Comparison of ENCODE assay signal across 10 mouse cellular contexts in genomic region chr10:95112231-95112774, GRCm38 (mm10).
DNase-seq lines count a peak whose midpoint lies in the region; ATAC-seq and TF ChIP-seq lines count a peak whose summit lies in the region.
"Had no signal": no experiment of that assay in that cellular context is flagged by ENCODE, and none has a peak within 500 bp of the region (broad histone marks: within the 10 kb centered on the region; RNA-seq: fewer than 3 reads in every experiment).

No protein-coding gene starts in this region.

- WGBS in liver, embryonic 14.5 days (ENCODE audit: insufficient replicate concordance) = 55% methylated on average over 14 of the region's 14 CpGs
- whole genome bisulfite sequencing in liver, embryonic 11.5 days = 66% methylated on average over 14 of the region's 14 CpGs
- WGBS in limb, embryonic 11.5 days = 41% methylated on average over 14 of the region's 14 CpGs
- 69% methylated on average over 14 of the region's 14 CpGs for WGBS in midbrain, embryonic 15.5 days
- 74% methylated on average over 14 of the region's 14 CpGs for WGBS in hindbrain, embryonic 16.5 days

- TF ChIP-seq EP300 in liver, embryonic 14.5 days (IDR thresholded peaks at IDR 0.05; ENCODE audit: low read depth) = no peak

- no peak for TF ChIP-seq POLR2A in testis, adult 2 months (IDR thresholded peaks at IDR 0.05; ENCODE audit: control insufficient read depth, low read depth, low read length)

- peak; percentile 73 for TF ChIP-seq CTCF in liver, embryonic 14.5 days (IDR thresholded peaks at IDR 0.05; ENCODE audit: low read depth)
- TF ChIP-seq CTCF in testis, adult 2 months (IDR thresholded peaks at IDR 0.05; ENCODE audit: control insufficient read depth, insufficient read depth, insufficient replicate concordance, low read depth, low read length) = peak; percentile 97; the same call in 1 of the 2 replicates

- H3K9ac ChIP-seq in liver, embryonic 14.5 days (replicated peaks) = no peak overlapping the region
- H3K9ac ChIP-seq in liver, embryonic 11.5 days (ENCODE audit: low read depth, low read length) = no peak overlapping the region
- H3K9ac ChIP-seq in limb, embryonic 11.5 days (ENCODE audit: low read length) = no peak overlapping the region
- H3K9ac ChIP-seq in midbrain, embryonic 15.5 days = no peak overlapping the region
- H3K9ac ChIP-seq in hindbrain, embryonic 16.5 days (ENCODE audit: low read depth, low read length) = no peak overlapping the region

- no peaks in the 10 kb centered on the region for H3K9me3 ChIP-seq in liver, embryonic 14.5 days (ENCODE audit: control insufficient read depth, low read length)
- H3K9me3 ChIP-seq in liver, embryonic 11.5 days (ENCODE audit: control insufficient read depth, low read length) = no peaks in the 10 kb centered on the region
- H3K9me3 ChIP-seq in limb, embryonic 11.5 days (ENCODE audit: control insufficient read depth, low read length) = no peaks in the 10 kb centered on the region
- H3K9me3 ChIP-seq in midbrain, embryonic 15.5 days = no peaks in the 10 kb centered on the region
- H3K9me3 ChIP-seq in hindbrain, embryonic 16.5 days (ENCODE audit: control insufficient read depth, low read length) = no peaks in the 10 kb centered on the region

- H3K4me2 ChIP-seq in liver, embryonic 14.5 days (ENCODE audit: low read depth) = no peak overlapping the region
- H3K4me2 ChIP-seq in liver, embryonic 11.5 days = no peak overlapping the region
- no peak overlapping the region for H3K4me2 ChIP-seq in limb, embryonic 11.5 days (ENCODE audit: low read depth, severe bottlenecking)
- no peak overlapping the region for H3K4me2 ChIP-seq in midbrain, embryonic 15.5 days
- no peak overlapping the region for H3K4me2 ChIP-seq in hindbrain, embryonic 16.5 days (ENCODE audit: low read length)

- H3K36me3 ChIP-seq in liver, embryonic 14.5 days (replicated peaks; ENCODE audit: control insufficient read depth, insufficient read depth, low read depth) = no peaks in the 10 kb centered on the region
- H3K36me3 ChIP-seq in liver, embryonic 11.5 days (ENCODE audit: control insufficient read depth, insufficient read depth, low read length) = no peaks in the 10 kb centered on the region
- H3K36me3 ChIP-seq in limb, embryonic 11.5 days (ENCODE audit: control insufficient read depth, insufficient read depth, low read length) = no peaks in the 10 kb centered on the region
- H3K36me3 ChIP-seq in testis, adult 2 months (ENCODE audit: control insufficient read depth, insufficient read depth, low read length) = no peaks in the 10 kb centered on the region
- no peaks in the 10 kb centered on the region for H3K36me3 ChIP-seq in midbrain, embryonic 15.5 days (replicated peaks)
- no peaks in the 10 kb centered on the region for H3K36me3 ChIP-seq in hindbrain, embryonic 16.5 days (ENCODE audit: control insufficient read depth, insufficient read depth, low read length)

- no peak overlapping the region for H3K27ac ChIP-seq in liver, embryonic 14.5 days
- H3K27ac ChIP-seq in liver, embryonic 11.5 days (ENCODE audit: low read depth, low read length) = no peak overlapping the region
- H3K27ac ChIP-seq in limb, embryonic 11.5 days (replicated peaks; ENCODE audit: low read depth, low read length) = no peak overlapping the region
- H3K27ac ChIP-seq in testis, adult 2 months (ENCODE audit: control insufficient read depth, insufficient read depth, low read depth, low read length) = no peak overlapping the region
- H3K27ac ChIP-seq in midbrain, embryonic 15.5 days = no peak overlapping the region
- no peak overlapping the region for H3K27ac ChIP-seq in hindbrain, embryonic 16.5 days (ENCODE audit: low read depth, low read length)

- no peaks in the 10 kb centered on the region for H3K4me1 ChIP-seq in liver, embryonic 14.5 days (replicated peaks; ENCODE audit: control insufficient read depth in 2 of 2, insufficient read depth in 2 of 2, low read length in 1 of 2)
- H3K4me1 ChIP-seq in liver, embryonic 11.5 days (replicated peaks; ENCODE audit: control insufficient read depth, insufficient read depth, low read length) = no peaks in the 10 kb centered on the region
- H3K4me1 ChIP-seq in limb, embryonic 11.5 days (ENCODE audit: control insufficient read depth, insufficient read depth, low read length) = no peaks in the 10 kb centered on the region; the same call in 1 of the 2 replicates
- H3K4me1 ChIP-seq in testis, adult 2 months (ENCODE audit: control insufficient read depth, insufficient read depth, low read length) = peaks cover 10% of the 10 kb centered on the region
- peaks cover 9% of the 10 kb centered on the region for H3K4me1 ChIP-seq in midbrain, embryonic 15.5 days
- peaks cover 3% of the 10 kb centered on the region for H3K4me1 ChIP-seq in hindbrain, embryonic 16.5 days (ENCODE audit: control insufficient read depth, insufficient read depth, low read depth, low read length)

- no peak overlapping the region for H3K4me3 ChIP-seq in liver, embryonic 14.5 days (ENCODE audit: insufficient read depth in 1 of 2, low read depth in 2 of 2, low read length in 2 of 2)
- no peak overlapping the region for H3K4me3 ChIP-seq in liver, embryonic 11.5 days (ENCODE audit: low read depth, low read length)
- H3K4me3 ChIP-seq in limb, embryonic 11.5 days (ENCODE audit: low read depth, low read length) = no peak overlapping the region
- H3K4me3 ChIP-seq in testis, adult 2 months (ENCODE audit: control insufficient read depth, low read depth, low read length) = no peak overlapping the region
- H3K4me3 ChIP-seq in midbrain, embryonic 15.5 days = no peak overlapping the region
- no peak overlapping the region for H3K4me3 ChIP-seq in hindbrain, embryonic 16.5 days (ENCODE audit: low read length)
- H3K4me3 ChIP-seq: myocyte had no signal

- no peak for DNase-seq in liver, embryonic 14.5 days (ENCODE audit: low read depth in 3 of 3, low spot score in 3 of 3)
- no peak for DNase-seq in liver, embryonic 11.5 days (ENCODE audit: low spot score)
- DNase-seq in WW6 (ENCODE audit: low read depth, low spot score) = peak; percentile 36
- DNase-seq in limb, embryonic 11.5 days (ENCODE audit: low spot score) = peak; percentile 60
- DNase-seq: adrenal gland, postnatal 10 days; spleen, adult 18-20 months had no signal

- H3K27me3 ChIP-seq in liver, embryonic 14.5 days (ENCODE audit: control insufficient read depth, insufficient read depth, low read length) = no peaks in the 10 kb centered on the region
- H3K27me3 ChIP-seq in liver, embryonic 11.5 days (replicated peaks; ENCODE audit: control insufficient read depth, insufficient read depth, low read length) = no peaks in the 10 kb centered on the region
- no peaks in the 10 kb centered on the region for H3K27me3 ChIP-seq in limb, embryonic 11.5 days (ENCODE audit: control insufficient read depth, insufficient read depth, low read length)
- no peaks in the 10 kb centered on the region for H3K27me3 ChIP-seq in testis, adult 2 months (ENCODE audit: control insufficient read depth, insufficient read depth, low read length)
- no peaks in the 10 kb centered on the region for H3K27me3 ChIP-seq in midbrain, embryonic 15.5 days (replicated peaks)
- no peaks in the 10 kb centered on the region for H3K27me3 ChIP-seq in hindbrain, embryonic 16.5 days (replicated peaks; ENCODE audit: control insufficient read depth, insufficient read depth, low read length)

- ATAC-seq in liver, embryonic 14.5 days (ENCODE audit: insufficient read depth) = no peak
- no peak for ATAC-seq in liver, embryonic 11.5 days (replicated peaks; ENCODE audit: low FRiP score)
- ATAC-seq in limb, embryonic 11.5 days (ENCODE audit: insufficient number of reproducible peaks, low FRiP score, low TSS enrichment, low read depth) = no peak
- ATAC-seq in midbrain, embryonic 15.5 days (replicated peaks) = no peak
- no peak for ATAC-seq in hindbrain, embryonic 16.5 days

Comparison
In these comparisons a context has a peak if more than half of its experiments do, and no peak if none do; other contexts are left out.
1. DNase-seq: peak in WW6 (single experiment) and limb, embryonic 11.5 days (single experiment); none in liver, embryonic 14.5 days (0 of 3) and liver, embryonic 11.5 days (single experiment).